In genomic region chr1:159639408-159639807, GRCm38 (mm10) we compare ENCODE assay signal across 15 mouse cellular contexts.
"Had no signal": no experiment of that assay in that cellular context is flagged by ENCODE, and none has a peak within 500 bp of the region (broad histone marks: within the 10 kb centered on the region; RNA-seq: fewer than 3 reads in every experiment).

No protein-coding gene starts in this region.

- H3K27me3 ChIP-seq: lung, embryonic 15.5 days; megakaryocyte, embryonic 14.5 days; midbrain, embryonic 13.5 days; midbrain, embryonic 15.5 days; neural tube, embryonic 12.5 days had no signal

- H3K4me1 ChIP-seq: lung, embryonic 15.5 days; megakaryocyte, embryonic 14.5 days; midbrain, embryonic 13.5 days; midbrain, embryonic 15.5 days; neural tube, embryonic 12.5 days had no signal

- ATAC-seq: liver, postnatal 0 days; lung, postnatal 0 days; midbrain, embryonic 13.5 days; midbrain, embryonic 15.5 days had no signal

- H3K36me3 ChIP-seq: lung, embryonic 15.5 days; midbrain, embryonic 13.5 days; midbrain, embryonic 15.5 days; neural tube, embryonic 12.5 days had no signal

- H3K4me3 ChIP-seq: lung, embryonic 15.5 days; megakaryocyte, embryonic 14.5 days; midbrain, embryonic 13.5 days; midbrain, embryonic 15.5 days; neural tube, embryonic 12.5 days had no signal

- H3K27ac ChIP-seq: lung, embryonic 15.5 days; macrophage; midbrain, embryonic 13.5 days; midbrain, embryonic 15.5 days; neural tube, embryonic 12.5 days had no signal

- H3K9ac ChIP-seq: liver, postnatal 0 days; lung, embryonic 15.5 days; midbrain, embryonic 13.5 days; midbrain, embryonic 15.5 days; neural tube, embryonic 12.5 days had no signal

- DNase-seq: liver, postnatal 0 days; lung, adult 2 months; lung, postnatal 14 days; lung, postnatal 36 days; thymus, adult 2 months; thymus, postnatal 25 days; thymus, postnatal 4 days had no signal

- H3K4me2 ChIP-seq: lung, embryonic 15.5 days; midbrain, embryonic 11.5 days; midbrain, embryonic 13.5 days; midbrain, embryonic 15.5 days; neural tube, embryonic 12.5 days had no signal

- H3K9me3 ChIP-seq: lung, embryonic 15.5 days; midbrain, embryonic 13.5 days; midbrain, embryonic 15.5 days; neural tube, embryonic 12.5 days had no signal
